Mouse (Mus musculus) midbrain, embryonic 16.5 days (tissue): Measurements from ENCODE around the gene Gpn1. TPM values are rescaled to one million over a fixed set of nuclear protein-coding genes. Genes with fewer than 3 reads are reported as not detected.
"Not testable (repeated sequence)": the region's sequence is repeated elsewhere in the genome, so short reads cannot be mapped to it uniquely, and the experiment has no call there.

ENCODE experiments used
- ATAC-seq: fragments of 200-750 bp; cut with Nextera tagmentation; 2 replicates; pipeline ENCODE4 v1.8.0; 2017; ENCODE audit warnings: moderate TSS enrichment
- H3K27ac ChIP-seq: fragments of 300-500 bp; sonication (generic); 2 replicates; pipeline ENCODE4 v1.5.1; 2014; ENCODE audit warnings: mild to moderate bottlenecking, low read length, mixed read lengths
- H3K27me3 ChIP-seq: fragments of 300-500 bp; sonication (generic); 2 replicates; pipeline ENCODE4 v1.6.1; 2014; ENCODE audit warnings: low read depth, low read length, mixed read lengths; ENCODE audit not compliant: control insufficient read depth, insufficient read depth
- H3K36me3 ChIP-seq: fragments of 300-500 bp; sonication (generic); 2 replicates; pipeline ENCODE4 v1.6.1; 2014; ENCODE audit warnings: mild to moderate bottlenecking, low read length, moderate library complexity, mixed read lengths; ENCODE audit not compliant: control insufficient read depth, insufficient read depth
- H3K4me1 ChIP-seq: fragments of 300-500 bp; sonication (generic); 2 replicates; pipeline ENCODE4 v1.6.1; 2014; ENCODE audit warnings: mild to moderate bottlenecking, low read length, mixed read lengths; ENCODE audit not compliant: control insufficient read depth, insufficient read depth
- H3K4me2 ChIP-seq: fragments of 300-500 bp; sonication (generic); 2 replicates; pipeline ENCODE4 v1.6.1; 2014; ENCODE audit warnings: mild to moderate bottlenecking, low read length, mixed read lengths
- H3K4me3 ChIP-seq: fragments of 300-500 bp; sonication (generic); 2 replicates; pipeline ENCODE4 v1.5.1; 2014; ENCODE audit warnings: low read depth, mild to moderate bottlenecking, low read length, moderate library complexity, mixed read lengths
- H3K9ac ChIP-seq: fragments of 300-500 bp; sonication (generic); 2 replicates; pipeline ENCODE4 v1.6.1; 2014; ENCODE audit warnings: low read depth, low read length, mixed read lengths
- H3K9me3 ChIP-seq: fragments of 300-500 bp; sonication (generic); replicated peaks from 2 replicates; pipeline ENCODE4 v1.6.1; 2014; ENCODE audit warnings: mild to moderate bottlenecking, low read length, mixed read lengths; ENCODE audit not compliant: control insufficient read depth, poor library complexity, severe bottlenecking
- WGBS: fragments of 180-500 bp; shearing (Covaris S2); extraction: QIAGEN DNeasy Blood & Tissue Kit; methylation state at CpG from one replicate; pipeline ENCODE4 v1.1.7; 2014; 5-methylcytosine and 5-hydroxymethylcytosine counted together
- polyA plus RNA-seq: library from polyadenylated mRNA; unstranded; fragments of >200 nt; fragmentation: Nextera tagmentation; extraction: Ambion mirVana; gene quantifications from 2 replicates; pipeline ENCODE4 v1.2.1, GENCODE M21; 2015

The Gpn1 gene
- polyA plus RNA-seq, 1 experiment from 2014 or later = 89.2 TPM

DNA sequence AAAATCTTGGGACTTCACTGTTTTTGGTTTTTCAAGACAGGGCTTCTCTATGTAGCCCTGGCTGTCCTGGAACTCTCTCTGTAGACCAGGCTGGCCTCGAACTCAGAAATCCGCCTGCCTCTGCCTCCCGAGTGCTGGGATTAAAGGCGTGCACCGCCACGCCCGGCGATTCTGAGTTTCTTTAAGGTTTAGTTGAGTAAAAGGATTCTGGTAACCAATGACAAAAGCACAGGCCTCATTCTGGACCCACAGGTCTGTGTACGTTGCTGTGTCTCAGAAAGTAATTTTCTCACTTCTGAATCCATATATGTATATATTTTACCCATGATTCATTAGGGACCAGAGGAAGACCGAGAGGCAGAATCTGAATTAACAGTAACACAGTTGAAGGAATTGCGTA is 33.2 kb downstream of the Gpn1 start, which contains the start of gene Supt7l:
TSS of gene Supt7l (minus strand) at position 101 of the 400 bp plus-strand sequence.
- Histone ChIP-seq H3K36me3 (peaks cover 18% of the 10 kb centered on the region), H3K4me3 (peak within 1 kb of the TSS; percentile 92), H3K4me1 (peaks cover 29% of the 10 kb centered on the region), H3K4me2 (peak within 1 kb of the TSS; percentile 100), H3K27ac (peak within 1 kb of the TSS; percentile 84), H3K9ac (peak within 1 kb of the TSS; percentile 78)
- H3K9me3 ChIP-seq, H3K27me3 ChIP-seq, ATAC-seq: not testable (repeated sequence)
- 82% methylated on average over 11 of the region's 11 CpGs for WGBS

DNA sequence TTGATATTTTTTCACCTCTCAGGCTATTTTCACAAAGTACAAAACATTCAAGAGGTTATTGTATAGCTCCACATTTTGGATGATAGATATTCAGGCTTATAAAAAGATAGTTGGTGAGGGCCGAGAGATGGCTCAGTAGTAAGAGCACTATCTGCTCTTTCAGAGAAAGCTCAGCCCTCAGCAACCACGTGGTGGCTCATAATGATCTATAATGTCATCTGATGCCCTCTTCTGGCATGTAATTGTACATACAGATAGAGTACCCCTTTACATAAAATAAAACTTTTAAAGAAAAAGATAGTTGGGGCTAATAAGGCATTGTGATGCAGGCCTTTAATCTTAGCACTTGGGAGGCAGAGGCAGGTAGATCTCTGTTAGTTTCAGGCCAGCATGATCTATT is 34.0 kb downstream of the Gpn1 start:
- no peak for ATAC-seq
- Histone ChIP-seq H3K27ac (no peak overlapping the region), H3K27me3 (no peaks in the 10 kb centered on the region), H3K9me3 (no peaks in the 10 kb centered on the region), H3K36me3 (peaks cover 14% of the 10 kb centered on the region; the same call in 1 of the 2 replicates), H3K4me3 (no peak overlapping the region), H3K9ac (no peak overlapping the region), H3K4me1 (peaks cover 29% of the 10 kb centered on the region), H3K4me2 (peak overlapping the region; percentile 26; the same call in 1 of the 2 replicates)
- WGBS = 57% methylated on average over 2 of the region's 2 CpGs

GRCm38 (mm10) chr5:31535228-31535627 is 40.7 kb downstream of the Gpn1 start:
- no peaks in the 10 kb centered on the region for H3K9me3 ChIP-seq
- no peak overlapping the region for H3K4me3 ChIP-seq
- H3K4me1 ChIP-seq = no peaks in the 10 kb centered on the region
- H3K27me3 ChIP-seq = no peaks in the 10 kb centered on the region
- H3K36me3 ChIP-seq = peaks cover 28% of the 10 kb centered on the region
- H3K27ac ChIP-seq = no peak overlapping the region
- ATAC-seq = no peak
- no peak overlapping the region for H3K9ac ChIP-seq
- WGBS = 93% methylated on average over 2 of the region's 2 CpGs
- no peak overlapping the region for H3K4me2 ChIP-seq

- WGBS = 67% methylated on average over 1 of the region's 1 CpGs
- ATAC-seq = no peak
- Histone ChIP-seq H3K4me2 (no peak overlapping the region), H3K4me1 (no peaks in the 10 kb centered on the region), H3K9me3 (no peaks in the 10 kb centered on the region), H3K36me3 (peaks cover 17% of the 10 kb centered on the region), H3K27me3 (no peaks in the 10 kb centered on the region), H3K4me3 (no peak overlapping the region), H3K27ac (no peak overlapping the region), H3K9ac (no peak overlapping the region)
These were observed 64.9 kb downstream of the Gpn1 start for GRCm38 (mm10) chr5:31559401-31559800.

- H3K4me1 ChIP-seq = no peaks in the 10 kb centered on the region
- peaks cover 17% of the 10 kb centered on the region for H3K36me3 ChIP-seq
- H3K9ac ChIP-seq = no peak overlapping the region
- H3K4me2 ChIP-seq = no peak overlapping the region
- no peak overlapping the region for H3K27ac ChIP-seq
- H3K4me3 ChIP-seq = no peak overlapping the region
- no peak for ATAC-seq
- H3K27me3 ChIP-seq = no peaks in the 10 kb centered on the region
- no peaks in the 10 kb centered on the region for H3K9me3 ChIP-seq
- WGBS = 98% methylated on average over 2 of the region's 2 CpGs
These were observed 65.8 kb downstream of the Gpn1 start for GRCm38 (mm10) chr5:31560352-31560751.

- no peaks in the 10 kb centered on the region for H3K4me1 ChIP-seq
- H3K9ac ChIP-seq = no peak overlapping the region
- H3K4me3 ChIP-seq = no peak overlapping the region
- no peaks in the 10 kb centered on the region for H3K9me3 ChIP-seq
- peaks cover 10% of the 10 kb centered on the region for H3K36me3 ChIP-seq
- no peak for ATAC-seq
- 85% methylated on average over 7 of the region's 7 CpGs for WGBS
- H3K4me2 ChIP-seq = no peak overlapping the region
- H3K27ac ChIP-seq = no peak overlapping the region
- H3K27me3 ChIP-seq = no peaks in the 10 kb centered on the region
These were observed 67.6 kb downstream of the Gpn1 start for GRCm38 (mm10) chr5:31562036-31562666.

Other genes with a start within 250 kb of the Gpn1 start
- gene Krtcap3, start 243.1 kb upstream of the Gpn1 start, polyA plus RNA-seq = 2.1 and 2.2 TPM in 2 replicates
- gene Ift172, start 203.6 kb upstream of the Gpn1 start, polyA plus RNA-seq = 32.3 and 40.0 TPM in 2 replicates
- gene Fndc4, start 198.7 kb upstream of the Gpn1 start, polyA plus RNA-seq = 96.2 and 97.6 TPM in 2 replicates
- gene Gckr, start 197.3 kb upstream of the Gpn1 start, polyA plus RNA-seq = 0.42 and 1.6 TPM in 2 replicates
- 142 and 146 TPM in 2 replicates for gene Zfp512, start 42.3 kb upstream of the Gpn1 start, polyA plus RNA-seq
- 0.16 TPM in 1 of 2 replicates, not detected in the other for gene 4930548H24Rik, start 9.0 kb upstream of the Gpn1 start, polyA plus RNA-seq
- 32.5 and 34.4 TPM in 2 replicates for gene Slc4a1ap, start 32.3 kb downstream of the Gpn1 start, polyA plus RNA-seq
- 25.1 and 27.8 TPM in 2 replicates for gene Supt7l, start 33.1 kb downstream of the Gpn1 start, polyA plus RNA-seq
- gene Mrpl33, start 102.2 kb downstream of the Gpn1 start, polyA plus RNA-seq = 184 and 211 TPM in 2 replicates
- gene Rbks, start 202.9 kb downstream of the Gpn1 start, polyA plus RNA-seq = 1.9 and 2.5 TPM in 2 replicates
- gene Babam2, start 202.9 kb downstream of the Gpn1 start, polyA plus RNA-seq = 47.3 and 54.7 TPM in 2 replicates